Mouse (Mus musculus) left cerebral cortex, postnatal 4 days (tissue): ENCODE measurements around the gene Ppp1r14a. TPM values are rescaled to one million over a fixed set of nuclear protein-coding genes. Genes with fewer than 3 reads are reported as not detected.

Experiments
- DNase-seq: peaks from one replicate; pipeline ENCODE4 v3.0.0-alpha.2; 2022
- intact Hi-C: fragments of 180-260 bp; cut with DNase I; formaldehyde crosslinking; loops from one replicate; pipeline ENCODE4 v1.15.1; 2025
- total RNA-seq, 2 experiments: library from RNA; stranded (reverse); gene quantifications; 2 replicates each; pipeline ENCODE4 v1.2.3; 2021

The Ppp1r14a gene
- 1 to 10 TPM; 1.5 to 1.9 TPM for total RNA-seq

GRCm38 (mm10) chr7:29288942-29289638, at the start of gene Ppp1r14a:
Gene Ppp1r14a, plus strand, starts transcription at chr7:29289308.
- intact Hi-C loops: loop anchor here (5.0 kb wide), 1 partner anchor 237 kb away; no protein-coding TSS in a partner anchor
- peak; percentile 83 for DNase-seq

- intact Hi-C loops: loop anchor here (10.0 kb wide), 1 partner anchor 50 kb away; no protein-coding TSS in a partner anchor
- DNase-seq: peak; percentile 28
These were observed 44.2 kb upstream of the Ppp1r14a start for GRCm38 (mm10) chr7:29244732-29245416.

GRCm38 (mm10) chr7:29246015-29246414, 43.1 kb upstream of the Ppp1r14a start:
- DNase-seq: no peak
- intact Hi-C loops: loop anchor here (10.0 kb wide), 1 partner anchor 49 kb away; no protein-coding TSS in a partner anchor

- intact Hi-C loops: loop anchor here (10.0 kb wide), 1 partner anchor 48 kb away; no protein-coding TSS in a partner anchor
- no peak for DNase-seq
These were observed 42.3 kb upstream of the Ppp1r14a start for GRCm38 (mm10) chr7:29246619-29247313.

GRCm38 (mm10) chr7:29247314-29247700, 41.8 kb upstream of the Ppp1r14a start:
- intact Hi-C loops: loop anchor here (10.0 kb wide), 1 partner anchor 47 kb away; no protein-coding TSS in a partner anchor
- DNase-seq: peak; percentile 75

- no peak for DNase-seq
- intact Hi-C loops: loop anchor here (10.0 kb wide), 1 partner anchor 47 kb away; no protein-coding TSS in a partner anchor
These were observed 41.4 kb upstream of the Ppp1r14a start for GRCm38 (mm10) chr7:29247706-29248105.

- intact Hi-C loops: loop anchor here (10.0 kb wide), 1 partner anchor 46 kb away; no protein-coding TSS in a partner anchor
- no peak for DNase-seq
These were observed 40.8 kb upstream of the Ppp1r14a start, which contains the start of gene 2200002D01Rik for GRCm38 (mm10) chr7:29248261-29248841. Gene 2200002D01Rik, minus strand, starts transcription at chr7:29248466.

- intact Hi-C loops: no loop called here
- DNase-seq: no peak
These were observed 37.9 kb upstream of the Ppp1r14a start for GRCm38 (mm10) chr7:29251166-29251565.

GRCm38 (mm10) chr7:29253842-29254241, 35.3 kb upstream of the Ppp1r14a start:
- DNase-seq: no peak
- intact Hi-C loops: no loop called here

GRCm38 (mm10) chr7:29255875-29256274, 33.2 kb upstream of the Ppp1r14a start:
- intact Hi-C loops: no loop called here
- no peak for DNase-seq

GRCm38 (mm10) chr7:29257368-29257767, 31.7 kb upstream of the Ppp1r14a start:
- intact Hi-C loops: no loop called here
- DNase-seq: no peak

GRCm38 (mm10) chr7:29259781-29260730, 29.1 kb upstream of the Ppp1r14a start:
- DNase-seq: no peak
- intact Hi-C loops: no loop called here

- intact Hi-C loops: no loop called here
- no peak for DNase-seq
These were observed 27.0 kb upstream of the Ppp1r14a start for GRCm38 (mm10) chr7:29262151-29262550.

- DNase-seq: no peak
- intact Hi-C loops: no loop called here
These were observed 25.3 kb upstream of the Ppp1r14a start for GRCm38 (mm10) chr7:29263831-29264230.

GRCm38 (mm10) chr7:29265636-29266035, 23.5 kb upstream of the Ppp1r14a start:
- intact Hi-C loops: no loop called here
- no peak for DNase-seq

- intact Hi-C loops: no loop called here
- DNase-seq: no peak
These were observed 22.2 kb upstream of the Ppp1r14a start for GRCm38 (mm10) chr7:29266931-29267330.

GRCm38 (mm10) chr7:29270445-29270844, 18.7 kb upstream of the Ppp1r14a start:
- intact Hi-C loops: no loop called here
- DNase-seq: no peak

GRCm38 (mm10) chr7:29271687-29272465, 17.2 kb upstream of the Ppp1r14a start:
- DNase-seq: no peak
- intact Hi-C loops: no loop called here

- intact Hi-C loops: no loop called here
- DNase-seq: no peak
These were observed 12.4 kb upstream of the Ppp1r14a start for GRCm38 (mm10) chr7:29276715-29277114.
